ENCODE assay signal across 23 mouse cellular contexts in the genomic region with DNA sequence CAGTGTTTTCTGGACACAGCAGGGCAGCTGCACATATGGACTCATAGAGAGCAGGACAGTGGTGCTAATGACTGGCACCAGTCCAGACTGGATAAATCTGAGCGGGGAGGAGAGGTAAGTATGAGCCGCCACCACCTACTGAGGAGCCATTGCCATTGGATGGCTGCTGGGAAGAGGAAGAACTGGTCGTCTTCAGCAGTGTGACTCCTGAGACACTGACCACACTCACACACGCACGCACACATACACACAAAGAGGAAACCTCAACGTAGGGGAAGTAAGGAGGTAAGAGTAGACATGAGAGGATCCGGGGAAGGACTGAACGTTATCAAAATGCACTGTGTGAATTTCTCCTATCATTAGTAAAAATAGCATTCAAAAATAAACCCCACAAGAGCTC. TPM values are rescaled to one million over a fixed set of nuclear protein-coding genes. Genes with fewer than 3 reads are reported as not detected.
"Had no signal": no experiment of that assay in that cellular context is flagged by ENCODE, and none has a peak within 500 bp of the region (broad histone marks: within the 10 kb centered on the region; RNA-seq: fewer than 3 reads in every experiment).

No protein-coding gene starts in this region.

- DNase-seq: kidney, adult 18-20 months; kidney, adult 9 months; kidney, postnatal 14 days; kidney, postnatal 4 days; layer of hippocampus, adult 9-11 months; liver, embryonic 13.5 days; lung, adult 2 months; lung, postnatal 14 days; lung, postnatal 4 days; right cerebral cortex, adult 18-20 months; right cerebral cortex, postnatal 14 days; right cerebral cortex, postnatal 4 days; thymus, postnatal 25 days had no signal

- H3K36me3 ChIP-seq: liver, embryonic 13.5 days; midbrain, embryonic 10.5 days; midbrain, embryonic 13.5 days had no signal

- H3K9ac ChIP-seq: liver, embryonic 13.5 days; midbrain, embryonic 13.5 days had no signal

- H3K4me2 ChIP-seq: liver, embryonic 13.5 days; midbrain, embryonic 13.5 days had no signal

- ATAC-seq: midbrain, embryonic 13.5 days; midbrain, embryonic 16.5 days had no signal

- H3K4me3 ChIP-seq: left cerebral cortex, adult 2 months; liver, embryonic 13.5 days; megakaryocyte, embryonic 14.5 days; midbrain, embryonic 10.5 days; midbrain, embryonic 13.5 days had no signal

- H3K27me3 ChIP-seq: liver, embryonic 13.5 days; midbrain, embryonic 13.5 days had no signal

- H3K4me1 ChIP-seq: liver, embryonic 13.5 days; midbrain, embryonic 10.5 days; midbrain, embryonic 13.5 days had no signal

- H3K27ac ChIP-seq: left cerebral cortex, adult 2 months; liver, embryonic 13.5 days; midbrain, embryonic 10.5 days; midbrain, embryonic 13.5 days had no signal

- H3K9me3 ChIP-seq: liver, embryonic 13.5 days; midbrain, embryonic 10.5 days; midbrain, embryonic 13.5 days had no signal

RNA-seq across cellular contexts. Expression of a gene that starts 24.7 kb away (rescaled TPM):
- polyA plus RNA-seq: limb, embryonic 11.5 days had no signal

RNA-seq across cellular contexts. Expression of a gene that starts 27.0 kb away (rescaled TPM):
- total RNA-seq: layer of hippocampus, adult 18-20 months; layer of hippocampus, postnatal 25 days; left cerebral cortex, postnatal 10 days; left cerebral cortex, postnatal 36 days had no signal
- polyA plus RNA-seq: midbrain, embryonic 13.5 days; midbrain, embryonic 16.5 days had no signal
